Mouse (Mus musculus): Measurements from ENCODE around the gene Ankrd44. TPM values are rescaled to one million over a fixed set of nuclear protein-coding genes. Genes with fewer than 3 reads are reported as not detected.

Gene Ankrd44
- polyA plus RNA-seq, 1 experiment from 2014 or later, result 18.3 TPM

GRCm38 (mm10) chr1:54788337-54788736 is 137.8 kb downstream of the Ankrd44 start:
- Histone ChIP-seq H3K36me3 (ENCODE audit: insufficient read depth) (no peaks in the 10 kb centered on the region), H3K9ac (no peak overlapping the region), H3K27ac (ENCODE audit: low read depth) (no peak overlapping the region), H3K9me3 (ENCODE audit: low read depth, low read length) (no peaks in the 10 kb centered on the region), H3K27me3 (ENCODE audit: insufficient read depth, low read length) (no peaks in the 10 kb centered on the region), H3K4me3 (ENCODE audit: low read depth, low read length) (no peak overlapping the region), H3K4me2 (no peak overlapping the region), H3K4me1 (ENCODE audit: insufficient read depth) (no peaks in the 10 kb centered on the region)
- TF ChIP-seq CTCF (IDR thresholded peaks at IDR 0.05; ENCODE audit: low read depth), result no peak
- ATAC-seq (ENCODE audit: insufficient read depth) (no peak), DNase-seq (no peak)
- WGBS, result 54% methylated on average over 4 of the region's 4 CpGs

GRCm38 (mm10) chr1:54778151-54778550 is 148.0 kb downstream of the Ankrd44 start:
- no peak for DNase-seq
- no peak for TF ChIP-seq CTCF (IDR thresholded peaks at IDR 0.05; ENCODE audit: low read depth)
- WGBS, result 93% methylated on average over 6 of the region's 6 CpGs
- H3K9me3 ChIP-seq (ENCODE audit: low read depth, low read length), result no peaks in the 10 kb centered on the region
- no peak overlapping the region for H3K4me2 ChIP-seq
- no peak overlapping the region for H3K9ac ChIP-seq
- no peaks in the 10 kb centered on the region for H3K36me3 ChIP-seq (ENCODE audit: insufficient read depth)
- no peak overlapping the region for H3K4me3 ChIP-seq (ENCODE audit: low read depth, low read length)
- ATAC-seq (ENCODE audit: insufficient read depth), result no peak
- no peaks in the 10 kb centered on the region for H3K4me1 ChIP-seq (ENCODE audit: insufficient read depth)
- H3K27me3 ChIP-seq (ENCODE audit: insufficient read depth, low read length), result no peaks in the 10 kb centered on the region
- no peak overlapping the region for H3K27ac ChIP-seq (ENCODE audit: low read depth)

GRCm38 (mm10) chr1:54777104-54777503 is 149.1 kb downstream of the Ankrd44 start:
- no peak overlapping the region for H3K9ac ChIP-seq
- H3K36me3 ChIP-seq (ENCODE audit: insufficient read depth), result no peaks in the 10 kb centered on the region
- H3K4me1 ChIP-seq (ENCODE audit: insufficient read depth), result no peaks in the 10 kb centered on the region
- H3K4me2 ChIP-seq, result no peak overlapping the region
- no peaks in the 10 kb centered on the region for H3K27me3 ChIP-seq (ENCODE audit: insufficient read depth, low read length)
- no peaks in the 10 kb centered on the region for H3K9me3 ChIP-seq (ENCODE audit: low read depth, low read length)
- 68% methylated on average over 6 of the region's 6 CpGs for WGBS
- ATAC-seq (ENCODE audit: insufficient read depth) (no peak), DNase-seq (no peak)
- no peak overlapping the region for H3K4me3 ChIP-seq (ENCODE audit: low read depth, low read length)
- TF ChIP-seq CTCF (IDR thresholded peaks at IDR 0.05; ENCODE audit: low read depth), result no peak
- no peak overlapping the region for H3K27ac ChIP-seq (ENCODE audit: low read depth)

- Histone ChIP-seq H3K27me3 (ENCODE audit: insufficient read depth, low read length) (no peaks in the 10 kb centered on the region), H3K4me2 (no peak overlapping the region), H3K4me3 (ENCODE audit: low read depth, low read length) (no peak overlapping the region), H3K27ac (ENCODE audit: low read depth) (no peak overlapping the region), H3K36me3 (ENCODE audit: insufficient read depth) (no peaks in the 10 kb centered on the region), H3K4me1 (ENCODE audit: insufficient read depth) (no peaks in the 10 kb centered on the region), H3K9me3 (ENCODE audit: low read depth, low read length) (no peaks in the 10 kb centered on the region), H3K9ac (no peak overlapping the region)
- DNase-seq, result no peak
- no peak for TF ChIP-seq CTCF (IDR thresholded peaks at IDR 0.05; ENCODE audit: low read depth)
- WGBS, result 59% methylated on average over 8 of the region's 8 CpGs
- no peak for ATAC-seq (ENCODE audit: insufficient read depth)
Observed at GRCm38 (mm10) chr1:54776116-54776515, 150.1 kb downstream of the Ankrd44 start.

- 85% methylated on average over 5 of the region's 5 CpGs for WGBS
Observed at GRCm38 (mm10) chr1:54772843-54773242, 153.3 kb downstream of the Ankrd44 start.

GRCm38 (mm10) chr1:54771471-54771870 is 154.7 kb downstream of the Ankrd44 start:
- DNase-seq (no peak), ATAC-seq (ENCODE audit: insufficient read depth) (no peak)
- Histone ChIP-seq H3K4me1 (ENCODE audit: insufficient read depth) (no peaks in the 10 kb centered on the region), H3K4me2 (no peak overlapping the region), H3K27ac (ENCODE audit: low read depth) (no peak overlapping the region), H3K4me3 (ENCODE audit: low read depth, low read length) (no peak overlapping the region), H3K36me3 (ENCODE audit: insufficient read depth) (no peaks in the 10 kb centered on the region), H3K27me3 (ENCODE audit: insufficient read depth, low read length) (no peaks in the 10 kb centered on the region), H3K9me3 (ENCODE audit: low read depth, low read length) (no peaks in the 10 kb centered on the region), H3K9ac (no peak overlapping the region)
- TF ChIP-seq CTCF (IDR thresholded peaks at IDR 0.05; ENCODE audit: low read depth), result no peak
- 92% methylated on average over 3 of the region's 3 CpGs for WGBS

More at GRCm38 (mm10) chr1:54772843-54773242, 153.3 kb downstream of the Ankrd44 start:
- ATAC-seq (ENCODE audit: insufficient read depth) (no peak), DNase-seq (no peak)
- H3K27ac ChIP-seq (ENCODE audit: low read depth), result no peak overlapping the region
- no peak overlapping the region for H3K4me3 ChIP-seq (ENCODE audit: low read depth, low read length)
- no peaks in the 10 kb centered on the region for H3K36me3 ChIP-seq (ENCODE audit: insufficient read depth)
- H3K9ac ChIP-seq, result no peak overlapping the region
- H3K4me2 ChIP-seq, result no peak overlapping the region
- no peaks in the 10 kb centered on the region for H3K27me3 ChIP-seq (ENCODE audit: insufficient read depth, low read length)
- H3K4me1 ChIP-seq (ENCODE audit: insufficient read depth), result no peaks in the 10 kb centered on the region
- no peak for TF ChIP-seq CTCF (IDR thresholded peaks at IDR 0.05; ENCODE audit: low read depth)
- H3K9me3 ChIP-seq (ENCODE audit: low read depth, low read length), result no peaks in the 10 kb centered on the region

DNA sequence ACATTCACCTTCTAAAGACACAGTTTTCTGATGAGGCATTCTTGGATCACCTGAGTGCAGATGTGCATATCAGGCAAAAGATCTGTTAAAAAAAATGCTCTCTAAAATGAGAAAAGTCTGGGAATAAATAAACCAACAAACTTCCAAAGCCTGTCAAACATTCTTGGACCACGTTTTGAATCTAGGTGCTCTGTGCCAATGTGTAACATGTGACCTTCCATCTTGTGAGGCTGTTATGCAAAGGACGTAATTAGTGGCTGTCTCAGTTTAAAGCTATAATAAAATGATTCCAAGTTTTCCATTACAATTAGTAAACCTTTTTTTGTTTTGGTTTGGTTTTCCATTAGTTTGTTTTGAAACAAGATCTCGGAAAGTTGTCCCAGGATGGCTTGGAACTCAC is 159.0 kb downstream of the Ankrd44 start:
- no peak for TF ChIP-seq CTCF (IDR thresholded peaks at IDR 0.05; ENCODE audit: low read depth)
- DNase-seq, result no peak

More for the DNA sequence above, 159.0 kb downstream of the Ankrd44 start:
- WGBS, result 70% methylated on average over 3 of the region's 3 CpGs
- Histone ChIP-seq H3K27me3 (ENCODE audit: insufficient read depth, low read length) (no peaks in the 10 kb centered on the region), H3K36me3 (ENCODE audit: insufficient read depth) (no peaks in the 10 kb centered on the region), H3K9ac (no peak overlapping the region), H3K9me3 (ENCODE audit: low read depth, low read length) (no peaks in the 10 kb centered on the region), H3K4me2 (no peak overlapping the region), H3K27ac (ENCODE audit: low read depth) (no peak overlapping the region), H3K4me1 (ENCODE audit: insufficient read depth) (peaks cover 3% of the 10 kb centered on the region; the same call in 1 of the 2 replicates), H3K4me3 (ENCODE audit: low read depth, low read length) (no peak overlapping the region)
- ATAC-seq (ENCODE audit: insufficient read depth), result no peak

Data from lung, embryonic 14.5 days (tissue).